Mouse (Mus musculus): ENCODE measurements around the gene Csnk2b. TPM values are rescaled to one million over a fixed set of nuclear protein-coding genes. Genes with fewer than 3 reads are reported as not detected.

Gene Csnk2b
- polyA plus RNA-seq, 1 experiment from 2014 or later, result 248 TPM

DNA sequence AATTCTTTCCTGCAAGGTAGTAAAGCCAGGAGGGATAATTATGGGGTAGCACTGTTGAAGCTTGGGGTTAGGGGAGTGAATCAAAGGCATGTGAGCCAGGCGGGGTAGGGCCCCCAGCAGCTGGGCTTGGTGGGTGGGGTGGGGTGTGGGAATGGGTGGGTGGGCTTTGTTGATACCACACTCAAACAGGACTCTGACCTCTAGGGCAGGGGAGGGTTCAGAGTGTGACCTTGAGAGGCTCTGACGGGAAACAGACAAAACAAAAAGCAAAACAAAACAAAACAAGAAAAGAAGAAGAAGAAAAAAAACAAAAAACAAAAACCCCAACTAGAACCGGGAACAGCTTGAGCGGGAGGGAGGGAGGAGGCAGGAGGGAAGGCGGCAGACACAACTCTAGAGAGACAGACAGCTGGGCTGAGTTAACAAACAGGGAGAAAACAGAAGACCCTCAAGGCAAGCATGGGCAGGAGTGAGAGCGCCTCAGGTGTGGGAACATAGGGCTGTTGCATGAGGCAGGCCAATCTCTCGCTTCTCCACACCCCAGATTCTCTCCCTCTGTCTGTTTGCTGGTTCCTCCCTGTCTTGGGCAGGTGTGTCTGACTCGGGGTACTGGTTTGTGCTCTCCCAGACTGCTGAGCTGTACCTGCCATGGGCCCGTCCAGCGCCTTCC is 45.2 kb downstream of the Csnk2b start, which contains the start of gene Ly6g6e:
TSS of gene Ly6g6e (plus strand) at position 396 of the 670 bp plus-strand sequence.
- Histone ChIP-seq H3K4me3 (replicated peaks) (peak within 1 kb of the TSS; percentile 13; the same call in 1 of the 2 replicates), H3K27me3 (replicated peaks) (no peaks in the 10 kb centered on the region), H3K9me3 (no peaks in the 10 kb centered on the region), H3K36me3 (no peaks in the 10 kb centered on the region), H3K9ac (peak within 1 kb of the TSS; percentile 36; the same call in 1 of the 2 replicates), H3K4me2 (replicated peaks) (peak within 1 kb of the TSS; percentile 55), H3K27ac (peak within 1 kb of the TSS; percentile 71), H3K4me1 (replicated peaks) (peaks cover 36% of the 10 kb centered on the region)
- no peak for ATAC-seq
- 28% methylated on average over 10 of the region's 10 CpGs for WGBS

DNA sequence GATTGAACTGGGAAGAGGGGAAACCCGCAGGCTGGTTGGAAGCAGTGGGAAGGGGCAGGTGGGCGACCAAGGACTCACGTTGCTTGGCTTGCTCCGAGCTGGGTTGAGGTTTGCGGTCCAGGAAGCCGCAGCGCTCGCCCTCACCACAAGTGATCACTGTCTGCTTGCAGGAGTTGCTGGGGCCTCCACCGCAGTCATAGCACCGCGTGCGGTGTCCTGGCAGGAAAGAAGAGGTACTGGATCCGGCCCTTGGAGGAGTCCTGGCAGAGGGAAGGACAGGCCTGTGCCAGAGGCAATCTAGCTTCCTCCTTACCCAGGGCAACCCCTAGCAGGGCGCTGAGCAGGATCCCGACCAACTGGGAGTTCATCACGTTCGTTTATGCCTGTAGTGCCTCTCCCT is 47.8 kb downstream of the Csnk2b start:
- H3K9me3 ChIP-seq, result no peaks in the 10 kb centered on the region
- H3K4me1 ChIP-seq (replicated peaks), result peaks cover 26% of the 10 kb centered on the region
- peak overlapping the region; percentile 47 for H3K4me2 ChIP-seq (replicated peaks)
- ATAC-seq, result peak; percentile 45
- peak overlapping the region; percentile 22 for H3K4me3 ChIP-seq (replicated peaks)
- no peak overlapping the region for H3K27ac ChIP-seq
- WGBS, result 33% methylated on average over 17 of the region's 17 CpGs
- peak overlapping the region; percentile 15; the same call in 1 of the 2 replicates for H3K9ac ChIP-seq
- no peaks in the 10 kb centered on the region for H3K36me3 ChIP-seq
- H3K27me3 ChIP-seq (replicated peaks), result no peaks in the 10 kb centered on the region

DNA sequence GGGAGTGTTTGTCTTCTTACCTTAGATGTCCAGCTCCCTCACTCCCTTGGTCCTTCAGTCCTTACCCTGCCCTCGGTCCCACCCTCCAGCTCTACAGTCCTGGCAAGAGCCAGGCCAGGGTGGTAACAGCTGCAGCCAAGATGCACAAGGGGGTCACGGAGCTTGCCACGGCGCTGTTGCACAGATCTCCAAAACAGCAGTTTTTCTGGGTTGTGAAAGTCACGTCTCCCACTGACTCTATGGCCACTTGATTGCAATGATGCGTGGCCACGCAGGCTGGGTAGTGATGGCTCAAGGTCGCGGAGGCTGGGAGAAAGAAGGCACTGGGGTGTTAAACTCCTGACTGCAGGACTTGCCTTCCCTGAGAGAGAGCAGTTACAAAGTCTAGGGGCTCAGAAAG is 50.4 kb downstream of the Csnk2b start:
- Histone ChIP-seq H3K9ac (no peak overlapping the region), H3K27ac (no peak overlapping the region), H3K27me3 (replicated peaks) (0 out of 2 replicates have a peak, but pooled peaks cover 6% of the 10 kb centered on the region), H3K4me2 (replicated peaks) (no peak overlapping the region), H3K4me3 (replicated peaks) (no peak overlapping the region), H3K9me3 (no peaks in the 10 kb centered on the region), H3K36me3 (no peaks in the 10 kb centered on the region), H3K4me1 (replicated peaks) (peaks cover 12% of the 10 kb centered on the region)
- ATAC-seq, result no peak
- WGBS, result 78% methylated on average over 9 of the region's 9 CpGs

DNA sequence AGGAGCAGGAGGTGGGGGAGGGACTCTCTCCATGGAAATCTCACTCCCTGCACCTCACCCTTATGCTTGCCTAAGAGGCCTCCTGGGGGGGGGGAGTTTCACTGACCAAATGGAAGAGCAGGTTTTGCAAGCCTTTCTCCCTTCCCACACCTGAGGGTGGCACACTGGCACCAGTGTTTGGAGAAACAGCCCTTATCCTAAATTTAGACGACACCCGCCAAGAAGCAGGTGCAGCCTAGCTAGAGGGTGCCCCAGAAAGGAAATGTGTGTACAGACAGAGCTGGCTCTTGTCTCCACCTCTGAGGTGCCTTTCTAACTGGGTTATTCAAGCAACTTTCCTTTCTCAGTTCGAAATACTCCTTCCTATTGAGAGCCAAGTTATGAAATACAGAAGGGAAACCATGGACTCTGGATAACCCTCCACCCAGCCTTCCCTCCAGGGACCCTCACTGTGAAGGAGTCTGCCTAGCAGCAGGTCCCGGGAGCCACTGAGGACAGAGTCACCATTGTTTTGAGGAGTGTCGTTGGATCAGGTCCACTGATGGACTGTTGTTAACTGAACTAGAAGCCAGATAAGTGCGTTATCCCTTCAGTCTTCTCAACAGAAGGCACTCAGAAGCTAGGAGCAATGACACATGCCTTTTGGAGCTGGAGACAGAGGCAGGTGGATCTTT is 51.2 kb downstream of the Csnk2b start:
- Histone ChIP-seq H3K4me1 (replicated peaks) (peaks cover 12% of the 10 kb centered on the region; the same call in 1 of the 2 replicates), H3K9ac (no peak overlapping the region), H3K27me3 (replicated peaks) (0 out of 2 replicates have a peak, but pooled peaks cover 6% of the 10 kb centered on the region), H3K4me3 (replicated peaks) (no peak overlapping the region), H3K4me2 (replicated peaks) (no peak overlapping the region), H3K9me3 (no peaks in the 10 kb centered on the region), H3K27ac (no peak overlapping the region), H3K36me3 (no peaks in the 10 kb centered on the region)
- WGBS, result 44% methylated on average over 6 of the region's 6 CpGs
- ATAC-seq, result no peak

DNA sequence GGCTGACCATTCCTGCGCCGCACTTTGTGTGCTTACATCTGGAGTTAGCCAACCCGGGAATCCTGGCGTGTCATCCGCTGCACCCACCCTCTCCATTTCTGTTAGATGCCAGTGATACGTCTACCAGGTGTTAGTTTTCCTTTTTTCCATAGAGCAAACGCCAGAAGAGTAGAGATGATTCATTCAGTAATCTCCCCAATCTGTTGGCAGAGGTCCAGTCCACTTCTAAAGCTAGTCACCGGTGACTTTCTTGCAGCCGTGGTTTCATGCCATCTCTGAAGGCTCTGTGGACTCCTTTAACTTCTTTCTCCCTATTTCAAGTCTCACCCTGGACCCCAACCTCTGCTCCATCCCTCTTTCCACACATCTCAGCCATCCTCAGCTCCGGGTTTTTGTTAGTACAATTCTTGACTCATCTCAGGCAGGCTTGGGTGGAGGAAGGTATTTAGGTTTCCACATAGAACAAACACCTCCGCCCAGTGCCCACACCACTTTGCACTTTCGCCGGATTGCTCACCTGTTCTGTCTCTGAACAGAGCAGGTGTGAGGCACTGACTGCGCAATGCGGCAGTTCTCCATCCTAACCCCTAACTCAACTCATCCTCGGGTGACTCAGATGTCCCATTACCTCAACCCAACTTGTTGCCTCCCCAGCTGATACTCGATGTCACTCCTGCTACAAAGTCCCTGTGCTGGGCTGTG is 53.5 kb downstream of the Csnk2b start:
- Histone ChIP-seq H3K27ac (no peak overlapping the region), H3K4me2 (replicated peaks) (no peak overlapping the region), H3K4me3 (replicated peaks) (no peak overlapping the region), H3K4me1 (replicated peaks) (peaks cover 27% of the 10 kb centered on the region), H3K9me3 (no peaks in the 10 kb centered on the region), H3K9ac (no peak overlapping the region), H3K36me3 (no peaks in the 10 kb centered on the region), H3K27me3 (replicated peaks) (0 out of 2 replicates have a peak, but pooled peaks cover 6% of the 10 kb centered on the region)
- no peak for ATAC-seq
- 73% methylated on average over 17 of the region's 17 CpGs for WGBS

Other genes starting within 250 kb of the Csnk2b start
- gene Zbtb12, start 242.6 kb downstream of the Csnk2b start, polyA plus RNA-seq (2015; fragmentation: Nextera tagmentation; extraction: Ambion mirVana), result 2.5 and 2.8 TPM in 2 replicates
- not detected in 2 replicates for gene Gm20547, start 240.0 kb downstream of the Csnk2b start, polyA plus RNA-seq (2015; fragmentation: Nextera tagmentation; extraction: Ambion mirVana)
- 14.9 and 16.0 TPM in 2 replicates for gene C2, start 223.8 kb downstream of the Csnk2b start, polyA plus RNA-seq (2015; fragmentation: Nextera tagmentation; extraction: Ambion mirVana)
- 61.2 and 67.6 TPM in 2 replicates for gene Ehmt2, start 223.6 kb downstream of the Csnk2b start, polyA plus RNA-seq (2015; fragmentation: Nextera tagmentation; extraction: Ambion mirVana)
- 56.2 and 60.4 TPM in 2 replicates for gene Slc44a4, start 207.6 kb downstream of the Csnk2b start, polyA plus RNA-seq (2015; fragmentation: Nextera tagmentation; extraction: Ambion mirVana)
- gene Neu1, start 190.8 kb downstream of the Csnk2b start, polyA plus RNA-seq (2015; fragmentation: Nextera tagmentation; extraction: Ambion mirVana), result 118 and 134 TPM in 2 replicates
- gene Hspa1b, start 162.8 kb downstream of the Csnk2b start, polyA plus RNA-seq (2015; fragmentation: Nextera tagmentation; extraction: Ambion mirVana), result 0.43 TPM in 2 replicates
- gene Gm20481, start 152.1 kb downstream of the Csnk2b start, polyA plus RNA-seq (2015; fragmentation: Nextera tagmentation; extraction: Ambion mirVana), result not detected in 2 replicates
- gene Hspa1a, start 149.9 kb downstream of the Csnk2b start, polyA plus RNA-seq (2015; fragmentation: Nextera tagmentation; extraction: Ambion mirVana), result 6.2 and 6.3 TPM in 2 replicates
- 0.16 and 0.78 TPM in 2 replicates for gene Hspa1l, start 149.3 kb downstream of the Csnk2b start, polyA plus RNA-seq (2015; fragmentation: Nextera tagmentation; extraction: Ambion mirVana)
- 187 and 190 TPM in 2 replicates for gene Lsm2, start 140.2 kb downstream of the Csnk2b start, polyA plus RNA-seq (2015; fragmentation: Nextera tagmentation; extraction: Ambion mirVana)
- gene Vars, start 121.1 kb downstream of the Csnk2b start, polyA plus RNA-seq (2015; fragmentation: Nextera tagmentation; extraction: Ambion mirVana), result 117 and 141 TPM in 2 replicates
- gene Vwa7, start 105.5 kb downstream of the Csnk2b start, polyA plus RNA-seq (2015; fragmentation: Nextera tagmentation; extraction: Ambion mirVana), result 0.21 and 0.35 TPM in 2 replicates
- 11.4 and 13.5 TPM in 2 replicates for gene Sapcd1, start 94.0 kb downstream of the Csnk2b start, polyA plus RNA-seq (2015; fragmentation: Nextera tagmentation; extraction: Ambion mirVana)
- gene Msh5, start 75.3 kb downstream of the Csnk2b start, polyA plus RNA-seq (2015; fragmentation: Nextera tagmentation; extraction: Ambion mirVana), result 3.0 and 3.1 TPM in 2 replicates
- 385 and 387 TPM in 2 replicates for gene Clic1, start 72.1 kb downstream of the Csnk2b start, polyA plus RNA-seq (2015; fragmentation: Nextera tagmentation; extraction: Ambion mirVana)
- gene Ddah2, start 63.0 kb downstream of the Csnk2b start, polyA plus RNA-seq (2015; fragmentation: Nextera tagmentation; extraction: Ambion mirVana), result 185 and 190 TPM in 2 replicates
- not detected in 2 replicates for gene Ly6g6c, start 56.7 kb downstream of the Csnk2b start, polyA plus RNA-seq (2015; fragmentation: Nextera tagmentation; extraction: Ambion mirVana)
- 0.23 and 0.35 TPM in 2 replicates for gene Mpig6b, start 55.9 kb downstream of the Csnk2b start, polyA plus RNA-seq (2015; fragmentation: Nextera tagmentation; extraction: Ambion mirVana)
- gene Ly6g6e, start 45.2 kb downstream of the Csnk2b start, polyA plus RNA-seq (2015; fragmentation: Nextera tagmentation; extraction: Ambion mirVana), result 1.9 and 2.6 TPM in 2 replicates
- 5.8 and 5.9 TPM in 2 replicates for gene Ly6g6d, start 44.0 kb downstream of the Csnk2b start, polyA plus RNA-seq (2015; fragmentation: Nextera tagmentation; extraction: Ambion mirVana)
- 0.24 and 0.33 TPM in 2 replicates for gene Ly6g6f, start 36.4 kb downstream of the Csnk2b start, polyA plus RNA-seq (2015; fragmentation: Nextera tagmentation; extraction: Ambion mirVana)
- 92.1 and 96.4 TPM in 2 replicates for gene Abhd16a, start 32.8 kb downstream of the Csnk2b start, polyA plus RNA-seq (2015; fragmentation: Nextera tagmentation; extraction: Ambion mirVana)
- not detected in 2 replicates for gene Ly6g5c, start 13.8 kb downstream of the Csnk2b start, polyA plus RNA-seq (2015; fragmentation: Nextera tagmentation; extraction: Ambion mirVana)
- gene Ly6g5b, start 6.6 kb downstream of the Csnk2b start, polyA plus RNA-seq (2015; fragmentation: Nextera tagmentation; extraction: Ambion mirVana), result 0.83 and 0.85 TPM in 2 replicates
- 17.7 and 19.1 TPM in 2 replicates for gene Gpank1, start 598 bp downstream of the Csnk2b start, polyA plus RNA-seq (2015; fragmentation: Nextera tagmentation; extraction: Ambion mirVana)
- 13.6 and 13.7 TPM in 2 replicates for gene D17H6S53E, start 4.3 kb upstream of the Csnk2b start, polyA plus RNA-seq (2015; fragmentation: Nextera tagmentation; extraction: Ambion mirVana)
- gene Apom, start 10.0 kb upstream of the Csnk2b start, polyA plus RNA-seq (2015; fragmentation: Nextera tagmentation; extraction: Ambion mirVana), result 10.4 and 13.7 TPM in 2 replicates
- gene Bag6, start 13.1 kb upstream of the Csnk2b start, polyA plus RNA-seq (2015; fragmentation: Nextera tagmentation; extraction: Ambion mirVana), result 45.2 and 46.4 TPM in 2 replicates
- gene Prrc2a, start 42.8 kb upstream of the Csnk2b start, polyA plus RNA-seq (2015; fragmentation: Nextera tagmentation; extraction: Ambion mirVana), result 125 and 131 TPM in 2 replicates
- gene Aif1, start 54.0 kb upstream of the Csnk2b start, polyA plus RNA-seq (2015; fragmentation: Nextera tagmentation; extraction: Ambion mirVana), result 20.6 and 21.7 TPM in 2 replicates
- 18.9 and 19.4 TPM in 2 replicates for gene Lst1, start 66.4 kb upstream of the Csnk2b start, polyA plus RNA-seq (2015; fragmentation: Nextera tagmentation; extraction: Ambion mirVana)
- gene Ltb, start 72.4 kb upstream of the Csnk2b start, polyA plus RNA-seq (2015; fragmentation: Nextera tagmentation; extraction: Ambion mirVana), result 5.0 and 5.2 TPM in 2 replicates
- 0.19 TPM in 1 of 2 replicates, not detected in the other for gene Tnf, start 80.0 kb upstream of the Csnk2b start, polyA plus RNA-seq (2015; fragmentation: Nextera tagmentation; extraction: Ambion mirVana)
- 1.1 TPM in 2 replicates for gene Lta, start 83.3 kb upstream of the Csnk2b start, polyA plus RNA-seq (2015; fragmentation: Nextera tagmentation; extraction: Ambion mirVana)
- 0.59 and 0.81 TPM in 2 replicates for gene Gm16181, start 98.8 kb upstream of the Csnk2b start, polyA plus RNA-seq (2015; fragmentation: Nextera tagmentation; extraction: Ambion mirVana)
- gene Atp6v1g2, start 111.6 kb upstream of the Csnk2b start, polyA plus RNA-seq (2015; fragmentation: Nextera tagmentation; extraction: Ambion mirVana), result 4.1 and 4.3 TPM in 2 replicates
- gene Nfkbil1, start 113.7 kb upstream of the Csnk2b start, polyA plus RNA-seq (2015; fragmentation: Nextera tagmentation; extraction: Ambion mirVana), result 9.9 and 11.0 TPM in 2 replicates
- gene Ddx39b, start 119.7 kb upstream of the Csnk2b start, polyA plus RNA-seq (2015; fragmentation: Nextera tagmentation; extraction: Ambion mirVana), result 382 and 388 TPM in 2 replicates
- gene H2-D1, start 140.7 kb upstream of the Csnk2b start, polyA plus RNA-seq (2015; fragmentation: Nextera tagmentation; extraction: Ambion mirVana), result 148 and 190 TPM in 2 replicates
- gene H2-Q1, start 198.4 kb upstream of the Csnk2b start, polyA plus RNA-seq (2015; fragmentation: Nextera tagmentation; extraction: Ambion mirVana), result 4.9 and 6.2 TPM in 2 replicates
- 84.5 and 93.5 TPM in 2 replicates for gene H2-Q2, start 220.2 kb upstream of the Csnk2b start, polyA plus RNA-seq (2015; fragmentation: Nextera tagmentation; extraction: Ambion mirVana)